Mouse (Mus musculus) lung, embryonic 15.5 days (tissue): Measurements from ENCODE around the gene Psma6. TPM values are rescaled to one million over a fixed set of nuclear protein-coding genes. Genes with fewer than 3 reads are reported as not detected.
A peak's percentile ranks its signal among the peaks of the same experiment; 100 is the strongest.

Source experiments
- ATAC-seq: fragments of 200-750 bp; cut with Nextera tagmentation; 2 replicates; pipeline ENCODE4 v1.8.0; 2017; ENCODE audit warnings: moderate number of reproducible peaks, borderline replicate concordance; ENCODE audit not compliant: low FRiP score, low TSS enrichment; ENCODE audit errors: extremely low read depth
- H3K27ac ChIP-seq: fragments of 300-500 bp; sonication (generic); 2 replicates; pipeline ENCODE4 v1.5.1; 2015; ENCODE audit warnings: moderate library complexity, mild to moderate bottlenecking, inconsistent platforms
- H3K27me3 ChIP-seq: fragments of 300-500 bp; sonication (generic); 2 replicates; pipeline ENCODE4 v1.6.1; 2015; ENCODE audit warnings: inconsistent platforms
- H3K36me3 ChIP-seq: fragments of 300-500 bp; sonication (generic); 2 replicates; pipeline ENCODE4 v1.6.1; 2015; ENCODE audit warnings: inconsistent platforms
- H3K4me1 ChIP-seq: fragments of 300-500 bp; sonication (generic); 2 replicates; pipeline ENCODE4 v1.6.1; 2015; ENCODE audit warnings: inconsistent platforms
- H3K4me2 ChIP-seq: fragments of 300-500 bp; sonication (generic); 2 replicates; pipeline ENCODE4 v1.6.1; 2015; ENCODE audit warnings: inconsistent platforms, mild to moderate bottlenecking, moderate library complexity
- H3K4me3 ChIP-seq: fragments of 300-500 bp; sonication (generic); 2 replicates; pipeline ENCODE4 v1.5.1; 2015; ENCODE audit warnings: mild to moderate bottlenecking, inconsistent platforms
- H3K9ac ChIP-seq: fragments of 300-500 bp; sonication (generic); 2 replicates; pipeline ENCODE4 v1.6.1; 2015; ENCODE audit warnings: inconsistent platforms
- H3K9me3 ChIP-seq: fragments of 300-500 bp; sonication (generic); 2 replicates; pipeline ENCODE4 v1.6.1; 2016; ENCODE audit warnings: inconsistent platforms
- WGBS: fragments of 180-500 bp; shearing (Covaris S2); methylation state at CpG from one replicate; pipeline ENCODE4 v1.1.7; 2015; 5-methylcytosine and 5-hydroxymethylcytosine counted together
- polyA plus RNA-seq: library from polyadenylated mRNA; unstranded; fragments of >200 nt; fragmentation: Nextera tagmentation; extraction: Ambion mirVana; gene quantifications from 2 replicates; pipeline ENCODE4 v1.2.1, GENCODE M21; 2015

The Psma6 gene
- polyA plus RNA-seq, 1 experiment from 2014 or later, result 427 TPM

DNA sequence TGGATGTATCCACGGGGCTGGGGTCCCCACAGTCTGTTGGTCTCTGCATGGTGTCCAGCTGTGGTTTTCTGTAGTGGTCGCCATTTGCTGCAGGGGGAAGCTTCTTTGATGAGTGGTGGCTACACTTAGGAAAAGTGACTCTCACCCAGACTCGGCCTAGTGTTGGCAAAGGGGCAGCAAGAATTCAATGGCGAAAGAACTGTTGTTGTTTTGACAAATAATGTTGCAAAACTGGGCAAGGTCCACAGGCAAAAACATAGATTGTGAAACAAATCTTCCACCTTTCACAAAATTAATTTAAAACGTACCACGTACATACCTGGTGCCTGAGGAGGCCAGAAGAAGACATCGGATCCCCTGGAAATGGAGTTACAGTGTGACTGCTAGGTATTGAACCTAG, 42.3 kb downstream of the Psma6 start:
- H3K4me2 ChIP-seq, result no peak overlapping the region
- H3K9me3 ChIP-seq, result no peaks in the 10 kb centered on the region
- no peak overlapping the region for H3K9ac ChIP-seq
- no peak for ATAC-seq
- no peak overlapping the region for H3K27ac ChIP-seq
- 87% methylated on average over 7 of the region's 7 CpGs for WGBS
- no peaks in the 10 kb centered on the region for H3K36me3 ChIP-seq
- no peak overlapping the region for H3K4me3 ChIP-seq
- no peaks in the 10 kb centered on the region for H3K4me1 ChIP-seq
- no peaks in the 10 kb centered on the region for H3K27me3 ChIP-seq

DNA sequence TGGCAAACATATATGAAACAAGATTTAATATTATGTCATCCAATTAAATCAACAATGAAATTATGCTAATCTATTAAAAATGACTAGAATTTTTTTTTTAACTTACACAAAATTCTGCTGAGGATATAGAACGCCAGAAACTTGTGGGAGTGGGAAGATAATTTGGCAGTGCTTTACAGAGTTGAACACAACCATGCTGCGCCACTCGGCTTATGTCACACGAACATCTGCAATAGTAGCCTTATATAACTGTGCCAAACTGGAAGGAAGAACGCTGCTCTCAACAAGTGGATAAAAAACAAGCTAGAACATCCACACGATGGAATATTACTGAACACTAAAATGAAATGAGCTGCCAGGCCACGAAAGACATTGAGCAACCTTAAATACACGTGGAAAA, 45.2 kb downstream of the Psma6 start:
- no peak overlapping the region for H3K4me2 ChIP-seq
- H3K27me3 ChIP-seq, result no peaks in the 10 kb centered on the region
- H3K4me1 ChIP-seq, result peaks cover 7% of the 10 kb centered on the region
- no peak overlapping the region for H3K27ac ChIP-seq
- H3K4me3 ChIP-seq, result no peak overlapping the region
- ATAC-seq, result no peak
- H3K36me3 ChIP-seq, result no peaks in the 10 kb centered on the region
- H3K9ac ChIP-seq, result no peak overlapping the region
- 70% methylated on average over 8 of the region's 8 CpGs for WGBS
- H3K9me3 ChIP-seq, result no peaks in the 10 kb centered on the region

DNA sequence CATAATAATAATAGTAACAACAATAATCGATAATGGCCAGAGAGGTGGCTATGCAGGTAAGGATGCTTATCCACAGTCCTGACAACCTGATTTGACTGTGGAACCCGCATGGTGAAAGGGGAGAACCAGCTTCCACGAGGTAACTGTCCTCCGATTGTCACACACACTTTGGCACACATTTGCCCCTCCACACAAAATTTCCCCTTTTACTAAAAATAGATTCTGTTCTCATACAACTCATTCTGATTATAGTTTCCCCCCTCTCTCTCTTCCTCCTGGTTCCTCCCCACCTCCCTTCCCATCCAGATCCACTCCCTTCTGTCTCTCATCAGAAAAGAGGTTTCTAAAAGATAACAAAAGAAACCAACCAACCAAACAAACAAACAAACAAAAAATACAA, 45.9 kb downstream of the Psma6 start:
- Histone ChIP-seq H3K4me3 (no peak overlapping the region), H3K27me3 (no peaks in the 10 kb centered on the region), H3K36me3 (no peaks in the 10 kb centered on the region), H3K9me3 (no peaks in the 10 kb centered on the region), H3K4me2 (no peak overlapping the region), H3K27ac (no peak overlapping the region), H3K4me1 (peaks cover 9% of the 10 kb centered on the region), H3K9ac (no peak overlapping the region)
- 78% methylated on average over 4 of the region's 4 CpGs for WGBS
- no peak for ATAC-seq

DNA sequence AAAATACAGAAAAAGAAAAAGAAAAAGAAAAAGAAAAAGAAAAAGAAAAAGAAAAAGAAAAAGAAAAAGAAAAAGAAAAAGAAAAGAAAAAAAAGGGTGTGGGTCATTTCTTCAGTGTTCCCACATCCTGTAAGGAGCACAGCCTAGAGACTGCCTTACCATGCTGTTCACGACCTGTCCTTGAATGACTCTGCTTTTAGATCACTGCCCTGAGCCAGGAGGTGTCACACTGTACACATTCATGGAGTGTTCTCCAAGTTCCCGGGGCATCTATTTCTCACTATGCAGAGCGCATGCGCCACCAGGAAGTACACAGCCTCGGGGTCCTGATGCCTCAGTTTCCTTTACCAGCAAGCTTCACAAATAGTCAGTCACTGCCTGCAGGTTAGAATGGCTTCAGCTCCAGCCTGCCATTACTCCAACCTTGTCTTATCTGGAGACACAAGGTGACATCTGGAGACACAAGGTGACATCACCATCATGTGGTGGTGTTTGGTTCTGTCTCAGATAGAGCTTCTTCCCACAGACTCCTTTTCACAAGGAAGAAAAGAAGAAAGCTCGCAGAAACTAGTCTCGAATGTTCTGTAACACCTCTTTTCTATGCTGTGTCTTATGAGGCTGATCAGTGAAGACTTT, 48.4 kb downstream of the Psma6 start:
- peaks cover 18% of the 10 kb centered on the region for H3K4me1 ChIP-seq
- H3K27me3 ChIP-seq, result no peaks in the 10 kb centered on the region
- no peak overlapping the region for H3K27ac ChIP-seq
- WGBS, result 79% methylated on average over 7 of the region's 7 CpGs
- H3K4me2 ChIP-seq, result no peak overlapping the region
- no peak overlapping the region for H3K4me3 ChIP-seq
- no peaks in the 10 kb centered on the region for H3K9me3 ChIP-seq
- no peak for ATAC-seq
- H3K9ac ChIP-seq, result no peak overlapping the region
- H3K36me3 ChIP-seq, result no peaks in the 10 kb centered on the region

DNA sequence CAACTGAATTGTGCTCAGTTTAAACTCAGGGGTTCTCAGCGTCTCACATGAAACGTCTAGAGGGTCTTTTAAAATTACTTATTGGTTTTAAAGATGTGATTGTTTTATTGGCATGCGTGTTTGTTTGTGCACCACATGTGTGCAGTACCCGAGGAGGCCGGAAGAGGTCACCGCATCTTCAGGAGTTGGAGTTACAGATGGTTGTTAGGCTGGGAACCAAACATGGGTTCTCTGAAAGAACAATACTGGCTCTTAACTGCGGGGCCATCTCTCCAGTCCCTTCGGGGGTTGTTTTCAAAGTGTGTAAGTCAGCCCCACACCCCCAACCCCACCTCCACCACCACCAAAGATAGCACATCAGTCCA, 48.9 kb downstream of the Psma6 start:
- Histone ChIP-seq H3K36me3 (no peaks in the 10 kb centered on the region), H3K4me1 (peaks cover 20% of the 10 kb centered on the region), H3K27me3 (no peaks in the 10 kb centered on the region), H3K9me3 (no peaks in the 10 kb centered on the region), H3K4me3 (no peak overlapping the region), H3K4me2 (no peak overlapping the region), H3K9ac (no peak overlapping the region), H3K27ac (no peak overlapping the region)
- no peak for ATAC-seq
- WGBS, result 92% methylated on average over 8 of the region's 8 CpGs

DNA sequence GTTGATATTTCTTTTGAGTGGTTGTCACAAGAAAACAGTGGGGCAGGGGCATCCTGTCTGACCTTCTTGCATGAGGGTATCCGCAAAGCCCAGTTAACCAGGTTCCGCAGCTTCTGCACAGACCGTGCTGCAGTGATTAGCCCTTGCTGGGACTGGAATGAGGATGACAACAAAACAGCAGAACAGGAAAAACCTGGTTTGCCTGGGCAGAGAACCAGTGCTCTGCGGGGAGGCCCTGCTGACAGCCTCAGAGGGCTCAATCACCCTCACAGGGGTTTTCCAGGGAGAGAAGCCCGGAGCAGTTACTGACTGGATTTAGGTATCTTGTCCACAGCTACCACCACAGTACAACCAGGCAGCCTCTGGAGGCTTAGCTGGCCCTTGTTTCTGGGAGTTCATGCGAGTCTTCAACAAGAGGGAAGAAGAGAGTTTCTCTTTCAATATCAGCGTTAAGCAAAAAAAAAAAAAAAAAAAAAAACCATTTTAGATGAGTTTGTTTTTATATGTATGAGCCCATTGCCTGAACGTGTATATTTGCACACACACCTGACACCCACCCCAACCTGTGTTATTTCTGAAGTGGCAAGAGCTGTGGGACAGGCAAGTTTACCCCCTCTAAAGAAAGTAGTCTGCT, 49.9 kb downstream of the Psma6 start:
- Histone ChIP-seq H3K9me3 (no peaks in the 10 kb centered on the region), H3K4me3 (no peak overlapping the region), H3K4me2 (no peak overlapping the region), H3K9ac (no peak overlapping the region), H3K27me3 (no peaks in the 10 kb centered on the region), H3K4me1 (peaks cover 28% of the 10 kb centered on the region), H3K27ac (no peak overlapping the region), H3K36me3 (no peaks in the 10 kb centered on the region)
- 0 out of 2 replicates have a peak, but pooled peaks have one; percentile 7 for ATAC-seq
- WGBS, result 31% methylated on average over 8 of the region's 8 CpGs

DNA sequence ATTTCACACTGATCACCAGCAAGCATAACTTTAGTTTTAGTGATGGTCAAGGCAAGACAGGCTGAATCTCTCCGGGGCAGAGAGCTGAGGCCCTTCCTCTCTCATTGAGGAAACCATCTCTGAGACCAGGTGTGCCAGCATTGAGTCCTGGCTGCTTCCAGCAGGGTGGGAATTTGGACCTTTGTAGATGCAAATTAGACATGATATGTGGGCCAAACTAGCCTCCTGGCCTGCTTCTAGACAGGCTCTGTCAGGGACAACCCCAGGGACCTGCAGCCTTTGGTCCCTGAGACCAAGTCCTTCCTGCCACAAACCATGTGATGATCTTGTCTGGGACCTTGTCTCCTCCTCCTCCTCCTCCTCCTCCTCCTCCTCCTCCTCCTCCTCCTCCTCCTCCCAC, 51.1 kb downstream of the Psma6 start:
- no peak overlapping the region for H3K9ac ChIP-seq
- H3K27me3 ChIP-seq, result no peaks in the 10 kb centered on the region
- no peak overlapping the region for H3K4me3 ChIP-seq
- no peak overlapping the region for H3K27ac ChIP-seq
- WGBS, result 56% methylated on average over 1 of the region's 1 CpGs
- H3K4me1 ChIP-seq, result peaks cover 29% of the 10 kb centered on the region
- no peak for ATAC-seq
- H3K36me3 ChIP-seq, result no peaks in the 10 kb centered on the region
- no peaks in the 10 kb centered on the region for H3K9me3 ChIP-seq
- no peak overlapping the region for H3K4me2 ChIP-seq

DNA sequence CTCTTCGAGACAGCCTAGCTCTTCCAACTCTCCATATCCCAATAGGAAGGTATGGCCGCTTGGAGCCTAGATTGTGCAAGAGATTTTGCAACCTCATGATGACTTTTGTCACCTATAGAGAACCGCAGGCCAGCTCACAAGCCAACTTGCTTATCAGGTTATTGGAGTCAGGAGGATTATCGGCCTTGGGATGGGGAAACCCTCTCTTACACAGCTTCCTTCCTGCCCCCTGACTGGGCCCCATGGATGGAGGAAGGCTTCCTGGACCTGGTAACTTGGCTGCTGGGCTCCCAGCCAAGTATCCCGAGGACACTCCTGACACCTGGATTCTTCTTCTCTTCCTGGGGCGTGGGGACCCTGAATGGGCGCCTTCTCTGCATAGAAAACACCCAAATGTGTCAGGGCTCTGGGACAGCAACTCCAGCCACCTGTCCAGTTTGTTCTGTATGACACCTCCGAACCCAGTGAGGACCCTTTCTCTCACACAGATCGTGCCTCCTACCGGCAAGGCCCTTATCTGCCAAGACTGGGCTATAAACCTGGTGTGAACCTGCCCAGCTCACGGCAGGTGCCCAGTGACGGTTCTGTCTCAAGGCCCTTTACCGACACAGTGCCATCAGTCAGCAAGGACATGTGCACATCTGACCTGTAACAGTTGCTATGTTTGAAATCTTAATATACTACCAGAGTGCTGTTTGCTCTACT, 53.3 kb downstream of the Psma6 start:
- Histone ChIP-seq H3K9me3 (no peaks in the 10 kb centered on the region), H3K9ac (no peak overlapping the region), H3K36me3 (no peaks in the 10 kb centered on the region), H3K4me2 (no peak overlapping the region), H3K27ac (peak overlapping the region; percentile 10; the same call in 1 of the 2 replicates), H3K4me3 (no peak overlapping the region), H3K27me3 (no peaks in the 10 kb centered on the region), H3K4me1 (peaks cover 29% of the 10 kb centered on the region)
- WGBS, result 49% methylated on average over 13 of the region's 13 CpGs
- ATAC-seq, result no peak

DNA sequence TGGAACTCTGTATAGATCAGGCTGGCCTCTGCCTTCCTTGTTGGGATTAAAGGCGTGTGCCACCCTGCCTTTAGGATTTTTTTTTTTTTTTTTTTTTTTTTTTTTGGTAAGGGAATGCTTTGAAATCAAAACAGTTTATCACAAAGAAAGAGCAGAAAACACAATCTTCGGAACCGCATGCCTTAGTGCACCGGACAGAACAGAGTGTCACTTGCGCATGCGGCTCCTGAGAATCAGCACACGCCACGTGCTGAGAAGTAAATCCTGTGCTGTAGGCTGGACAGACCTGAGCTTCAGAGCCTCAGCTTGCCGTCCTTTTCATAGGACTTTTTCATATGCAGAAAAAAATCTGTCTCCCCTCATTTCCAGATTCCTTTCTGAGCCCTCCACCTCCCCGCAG, 54.0 kb downstream of the Psma6 start:
- Histone ChIP-seq H3K9ac (no peak overlapping the region), H3K4me1 (peaks cover 36% of the 10 kb centered on the region), H3K27ac (0 out of 2 replicates have a peak overlapping the region, but pooled peaks have one; percentile 29), H3K27me3 (no peaks in the 10 kb centered on the region), H3K4me3 (no peak overlapping the region), H3K4me2 (no peak overlapping the region), H3K9me3 (no peaks in the 10 kb centered on the region), H3K36me3 (no peaks in the 10 kb centered on the region)
- ATAC-seq, result no peak
- WGBS, result 66% methylated on average over 10 of the region's 10 CpGs

DNA sequence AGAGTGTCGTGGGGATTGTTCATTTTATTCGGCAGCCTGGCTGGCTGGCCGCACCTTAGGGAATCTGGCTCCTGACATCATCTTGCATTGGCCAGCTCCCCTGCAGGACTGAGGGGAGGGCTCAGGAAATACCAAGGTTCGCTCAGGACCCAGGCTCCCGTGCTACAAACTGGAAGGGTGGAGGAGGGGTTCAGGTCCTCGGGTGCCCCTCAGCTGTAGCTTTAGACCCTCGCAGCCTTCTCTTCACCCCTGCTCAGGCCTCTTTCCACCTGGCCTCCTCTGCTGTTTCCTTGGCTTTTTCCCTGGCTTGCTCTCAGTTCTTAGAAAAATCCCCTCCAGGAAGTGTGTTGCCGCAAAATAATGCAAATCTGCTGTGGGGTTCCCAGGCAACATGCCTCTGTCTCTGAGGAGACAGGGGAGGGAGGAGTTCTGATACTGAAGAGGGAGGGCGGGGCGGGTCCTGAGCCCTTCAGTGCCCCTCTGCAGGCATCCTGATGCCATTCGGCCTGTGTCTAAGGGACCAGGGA, 54.7 kb downstream of the Psma6 start:
- Histone ChIP-seq H3K4me3 (no peak overlapping the region), H3K27me3 (no peaks in the 10 kb centered on the region), H3K4me2 (no peak overlapping the region), H3K9ac (no peak overlapping the region), H3K9me3 (no peaks in the 10 kb centered on the region), H3K4me1 (peaks cover 38% of the 10 kb centered on the region), H3K36me3 (no peaks in the 10 kb centered on the region), H3K27ac (0 out of 2 replicates have a peak overlapping the region, but pooled peaks have one; percentile 29)
- no peak for ATAC-seq
- 15% methylated on average over 11 of the region's 11 CpGs for WGBS

DNA sequence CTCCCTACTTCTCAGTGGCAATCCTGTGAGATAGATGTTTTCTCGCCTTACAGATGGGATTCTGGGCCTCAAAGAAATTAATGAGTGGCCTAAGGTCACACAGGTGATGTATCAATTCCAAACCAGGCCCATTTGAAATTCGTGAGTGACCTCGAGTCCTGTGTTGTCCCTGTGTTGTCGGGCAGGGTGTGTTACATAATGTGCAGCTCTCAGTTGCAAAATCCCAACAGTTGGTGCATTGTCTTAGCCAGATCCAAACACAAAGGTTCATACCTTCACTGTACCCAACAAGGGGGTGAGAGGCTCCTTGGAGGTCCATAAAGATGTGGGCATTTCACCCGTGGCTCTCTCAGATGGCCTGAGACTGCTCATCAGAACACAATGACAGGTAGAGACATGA, 56.4 kb downstream of the Psma6 start:
- peaks cover 37% of the 10 kb centered on the region for H3K4me1 ChIP-seq
- no peak overlapping the region for H3K4me3 ChIP-seq
- H3K27ac ChIP-seq, result no peak overlapping the region
- no peaks in the 10 kb centered on the region for H3K9me3 ChIP-seq
- no peak overlapping the region for H3K9ac ChIP-seq
- no peaks in the 10 kb centered on the region for H3K27me3 ChIP-seq
- WGBS, result 78% methylated on average over 5 of the region's 5 CpGs
- H3K4me2 ChIP-seq, result no peak overlapping the region
- no peak for ATAC-seq
- H3K36me3 ChIP-seq, result no peaks in the 10 kb centered on the region

DNA sequence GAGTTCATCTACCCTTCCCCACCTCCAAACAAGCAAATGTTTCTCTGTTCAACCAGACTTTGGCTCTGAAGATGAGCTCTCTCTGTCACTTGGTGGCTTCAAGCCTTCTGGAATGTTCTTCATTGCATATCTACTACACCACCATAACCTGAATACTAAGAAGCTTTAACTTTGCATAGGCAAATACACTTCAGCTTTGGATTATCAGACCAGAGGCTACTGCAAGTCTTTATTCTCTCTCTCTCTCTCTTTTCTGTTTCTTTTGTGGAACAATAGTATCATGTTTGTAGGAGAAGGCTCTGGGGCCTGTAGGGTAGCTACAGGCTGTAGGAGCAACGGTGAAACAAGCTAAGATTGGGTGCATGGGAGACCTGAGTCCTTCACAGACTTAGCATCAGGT, 58.2 kb downstream of the Psma6 start:
- Histone ChIP-seq H3K27me3 (no peaks in the 10 kb centered on the region), H3K9ac (no peak overlapping the region), H3K4me2 (no peak overlapping the region), H3K4me3 (no peak overlapping the region), H3K27ac (peak overlapping the region; percentile 79; the same call in 1 of the 2 replicates), H3K4me1 (peaks cover 48% of the 10 kb centered on the region), H3K36me3 (no peaks in the 10 kb centered on the region), H3K9me3 (no peaks in the 10 kb centered on the region)
- no peak for ATAC-seq
- WGBS, result 91% methylated on average over 1 of the region's 1 CpGs
